Mouse (Mus musculus) intestine, embryonic 14.5 days (tissue): ENCODE results near the gene Myl6b. TPM values are rescaled to one million over a fixed set of nuclear protein-coding genes. Genes with fewer than 3 reads are reported as not detected.

Experiments
- ATAC-seq: fragments of 200-750 bp; cut with Nextera tagmentation; replicated peaks from 2 replicates; pipeline ENCODE4 v1.8.0; 2017; ENCODE audit warnings: low read depth, moderate number of reproducible peaks, moderate TSS enrichment, moderate library complexity; ENCODE audit not compliant: low FRiP score, low TSS enrichment
- DNase-seq: peaks from one replicate; pipeline ENCODE4 v3.0.0-alpha.2; 2018; ENCODE audit warnings: low spot score
- H3K27ac ChIP-seq: fragments of 300-500 bp; sonication (generic); 2 replicates; pipeline ENCODE4 v1.5.1; 2014; ENCODE audit warnings: low read depth, mild to moderate bottlenecking, control low read depth
- H3K27me3 ChIP-seq: fragments of 300-500 bp; sonication (generic); replicated peaks from 2 replicates; pipeline ENCODE4 v1.6.1; 2014; ENCODE audit warnings: low read length, control low read depth; ENCODE audit not compliant: control insufficient read depth, insufficient read depth
- H3K36me3 ChIP-seq: fragments of 300-500 bp; sonication (generic); 2 replicates; pipeline ENCODE4 v1.6.1; 2014; ENCODE audit warnings: low read length, control low read depth; ENCODE audit not compliant: control insufficient read depth, insufficient read depth
- H3K4me1 ChIP-seq: fragments of 300-500 bp; sonication (generic); replicated peaks from 2 replicates; pipeline ENCODE4 v1.6.1; 2014; ENCODE audit warnings: low read length, control low read depth, mixed read lengths; ENCODE audit not compliant: control insufficient read depth, insufficient read depth
- H3K4me2 ChIP-seq: fragments of 300-500 bp; sonication (generic); 2 replicates; pipeline ENCODE4 v1.6.1; 2014; ENCODE audit warnings: low read length
- H3K4me3 ChIP-seq: fragments of 300-500 bp; sonication (generic); 2 replicates; pipeline ENCODE4 v1.5.1; 2014; ENCODE audit warnings: low read depth, low read length, control low read depth, mixed read lengths
- H3K9ac ChIP-seq: fragments of 300-500 bp; sonication (generic); 2 replicates; pipeline ENCODE4 v1.6.1; 2014; ENCODE audit warnings: mild to moderate bottlenecking, low read length
- H3K9me3 ChIP-seq: fragments of 300-500 bp; sonication (generic); 2 replicates; pipeline ENCODE4 v1.6.1; 2016; ENCODE audit warnings: low read length, control low read depth; ENCODE audit not compliant: control insufficient read depth
- WGBS: fragments of 180-500 bp; shearing (Covaris S2); extraction: QIAGEN DNeasy Blood & Tissue Kit; methylation state at CpG from one replicate; pipeline ENCODE4 v1.1.7; 2014; 5-methylcytosine and 5-hydroxymethylcytosine counted together
- polyA plus RNA-seq: library from polyadenylated mRNA; unstranded; fragments of >200 nt; fragmentation: Nextera tagmentation; extraction: Ambion mirVana; gene quantifications from 2 replicates; pipeline ENCODE4 v1.2.1, GENCODE M21; 2014

The Myl6b gene
- 3.1 TPM in 2 replicates for polyA plus RNA-seq

- Histone ChIP-seq H3K9me3 (no peaks in the 10 kb centered on the region), H3K4me3 (peak within 1 kb of the TSS; percentile 58), H3K27ac (peak within 1 kb of the TSS; percentile 74), H3K27me3 (no peaks in the 10 kb centered on the region), H3K9ac (peak within 1 kb of the TSS; percentile 61), H3K36me3 (no peaks in the 10 kb centered on the region), H3K4me2 (peak within 1 kb of the TSS; percentile 70), H3K4me1 (peaks cover 20% of the 10 kb centered on the region)
- DNase-seq = peak; percentile 95
- WGBS = 1% methylated on average over 27 of the region's 27 CpGs
- peak; percentile 84 for ATAC-seq
These were observed at the start of gene Myl6b for GRCm38 (mm10) chr10:128498590-128498989. Gene Myl6b (minus strand): TSS chr10:128498685.

DNA sequence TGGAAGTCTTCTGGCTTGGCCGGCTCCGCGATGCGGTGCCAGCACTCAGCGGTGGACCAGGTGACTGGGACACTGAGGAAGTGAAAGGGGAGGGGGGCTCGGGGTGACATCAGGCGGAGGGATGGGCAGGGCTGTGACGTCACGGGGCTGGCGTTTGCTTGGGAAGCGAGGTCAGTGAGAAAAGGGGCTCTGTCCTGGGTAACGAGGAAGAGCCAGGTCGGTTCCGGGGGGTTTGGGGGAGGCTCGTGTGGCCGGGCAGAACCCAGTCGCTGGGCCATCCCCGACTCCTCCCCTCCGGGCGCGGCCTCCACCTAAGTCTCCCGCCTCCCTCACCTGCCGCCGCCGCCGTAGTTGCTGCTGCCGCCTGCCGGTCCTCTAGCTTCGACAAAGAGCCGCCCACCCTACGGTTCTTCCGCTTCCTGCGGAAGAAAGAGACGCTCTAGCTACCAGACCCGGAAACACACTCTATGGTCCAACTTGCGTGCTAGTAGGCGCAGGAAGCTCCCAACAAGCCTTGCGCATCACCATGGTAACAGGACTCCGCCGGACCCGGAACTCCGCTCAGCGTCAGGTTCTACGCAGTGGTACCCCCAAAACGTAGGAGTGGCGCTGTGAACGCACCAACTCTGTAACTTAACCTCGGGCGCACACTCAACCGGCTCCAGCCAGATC is 49.0 kb upstream of the Myl6b start, which contains the start of gene Zc3h10:
Zc3h10 (minus strand) TSS at position 414 of the 672 bp plus-strand sequence.
- Histone ChIP-seq H3K36me3 (peaks cover 33% of the 10 kb centered on the region), H3K9ac (peak within 1 kb of the TSS; percentile 95), H3K27ac (peak within 1 kb of the TSS; percentile 98), H3K4me1 (peaks cover 7% of the 10 kb centered on the region; the same call in 1 of the 2 replicates), H3K9me3 (no peaks in the 10 kb centered on the region), H3K4me2 (peak within 1 kb of the TSS; percentile 81), H3K27me3 (no peaks in the 10 kb centered on the region), H3K4me3 (peak within 1 kb of the TSS; percentile 70)
- under 1% methylated on average over 50 of the region's 50 CpGs for WGBS
- ATAC-seq (peak; percentile 87), DNase-seq (peak; percentile 96)

- Histone ChIP-seq H3K4me2 (peak overlapping the region; percentile 81), H3K9ac (peak overlapping the region; percentile 95), H3K4me3 (peak overlapping the region; percentile 70), H3K36me3 (peaks cover 37% of the 10 kb centered on the region), H3K27ac (peak overlapping the region; percentile 85), H3K4me1 (peaks cover 7% of the 10 kb centered on the region; the same call in 1 of the 2 replicates), H3K9me3 (no peaks in the 10 kb centered on the region), H3K27me3 (no peaks in the 10 kb centered on the region)
- ATAC-seq (no peak), DNase-seq (no peak)
- 22% methylated on average over 7 of the region's 7 CpGs for WGBS
These were observed 48.3 kb upstream of the Myl6b start for GRCm38 (mm10) chr10:128546787-128547186.

DNA sequence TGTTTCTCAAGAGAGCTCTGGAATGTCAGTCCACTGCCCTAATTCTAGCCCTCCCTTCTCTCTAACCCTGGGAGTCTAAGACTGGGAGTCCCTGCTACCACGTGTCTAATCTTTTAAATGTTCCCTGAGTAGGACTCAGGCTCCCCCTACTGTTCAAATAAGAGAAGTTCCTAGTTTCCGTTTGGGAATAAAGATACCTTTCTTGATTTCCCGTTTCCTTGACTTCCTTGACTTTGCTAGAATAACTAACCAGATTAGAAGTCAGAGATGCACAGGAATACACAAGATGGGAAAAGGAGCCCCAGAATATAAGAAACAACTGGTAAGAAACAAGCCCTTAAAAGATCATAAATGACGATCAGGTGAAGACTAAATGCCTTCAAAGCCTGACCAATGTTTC is 47.9 kb upstream of the Myl6b start:
- H3K4me2 ChIP-seq = peak overlapping the region; percentile 81
- ATAC-seq = no peak
- DNase-seq = no peak
- 14% methylated on average over 4 of the region's 4 CpGs for WGBS
- H3K27me3 ChIP-seq = no peaks in the 10 kb centered on the region
- H3K4me1 ChIP-seq = peaks cover 7% of the 10 kb centered on the region; the same call in 1 of the 2 replicates
- peak overlapping the region; percentile 95 for H3K9ac ChIP-seq
- peak overlapping the region; percentile 85 for H3K27ac ChIP-seq
- H3K36me3 ChIP-seq = peaks cover 37% of the 10 kb centered on the region
- no peaks in the 10 kb centered on the region for H3K9me3 ChIP-seq
- peak overlapping the region; percentile 70 for H3K4me3 ChIP-seq

GRCm38 (mm10) chr10:128545570-128545898 is 47.0 kb upstream of the Myl6b start:
- ATAC-seq (no peak), DNase-seq (no peak)
- H3K4me2 ChIP-seq = no peak overlapping the region
- H3K4me1 ChIP-seq = peaks cover 7% of the 10 kb centered on the region; the same call in 1 of the 2 replicates
- no peaks in the 10 kb centered on the region for H3K9me3 ChIP-seq
- no peaks in the 10 kb centered on the region for H3K27me3 ChIP-seq
- H3K36me3 ChIP-seq = peaks cover 37% of the 10 kb centered on the region
- WGBS = 85% methylated on average over 3 of the region's 3 CpGs
- H3K27ac ChIP-seq = no peak overlapping the region
- no peak overlapping the region for H3K4me3 ChIP-seq
- no peak overlapping the region for H3K9ac ChIP-seq

DNA sequence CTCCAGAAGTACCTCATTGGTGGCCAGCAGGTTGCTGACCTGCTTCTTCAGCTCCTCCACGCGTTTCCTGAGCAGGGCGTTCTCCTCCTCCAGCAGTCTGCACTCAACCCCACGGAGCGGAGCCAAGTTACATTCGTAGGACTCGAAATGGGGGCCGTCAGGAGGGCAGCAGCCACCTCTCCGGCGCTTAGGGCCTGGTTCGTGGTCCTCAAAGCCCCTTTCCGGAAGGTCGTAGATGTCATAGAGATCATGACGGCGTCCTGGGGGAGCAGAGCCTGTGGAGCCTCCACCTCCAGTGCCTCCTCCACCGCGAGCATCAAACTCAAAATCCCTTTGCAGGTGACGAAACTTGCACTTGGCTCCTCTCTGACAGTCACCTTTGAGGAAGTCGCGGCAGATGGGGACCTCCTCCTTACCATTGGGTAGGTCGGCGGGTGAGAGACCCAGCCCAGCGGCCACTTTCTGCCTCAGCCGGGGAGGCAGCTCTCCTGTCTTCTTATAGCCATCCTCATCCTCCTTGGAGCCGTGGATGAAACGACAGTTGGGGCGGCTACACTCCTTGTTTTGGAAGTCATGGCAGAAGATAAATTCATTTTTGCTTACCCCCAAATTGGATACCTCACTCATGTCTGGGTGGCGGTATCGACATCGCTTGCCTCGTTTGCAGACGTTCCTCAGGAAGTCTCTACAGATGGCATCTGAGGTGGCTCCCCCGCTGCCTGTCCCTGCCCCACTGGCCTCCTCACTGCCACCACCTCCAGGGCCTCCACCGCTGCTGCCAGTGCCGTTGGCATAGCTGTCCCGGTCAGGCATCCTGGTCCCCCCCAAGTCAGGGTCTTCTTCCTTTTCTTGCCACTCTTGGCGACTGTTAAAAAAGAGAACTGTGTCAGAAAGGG is 46.4 kb upstream of the Myl6b start:
- DNase-seq = no peak
- 94% methylated on average over 37 of the region's 37 CpGs for WGBS
- H3K4me2 ChIP-seq = no peak overlapping the region
- no peak overlapping the region for H3K9ac ChIP-seq
- ATAC-seq = no peak
- H3K27ac ChIP-seq = no peak overlapping the region
- no peaks in the 10 kb centered on the region for H3K27me3 ChIP-seq
- H3K36me3 ChIP-seq = peaks cover 37% of the 10 kb centered on the region
- H3K4me3 ChIP-seq = no peak overlapping the region
- H3K9me3 ChIP-seq = no peaks in the 10 kb centered on the region
- H3K4me1 ChIP-seq = peaks cover 7% of the 10 kb centered on the region; the same call in 1 of the 2 replicates

DNA sequence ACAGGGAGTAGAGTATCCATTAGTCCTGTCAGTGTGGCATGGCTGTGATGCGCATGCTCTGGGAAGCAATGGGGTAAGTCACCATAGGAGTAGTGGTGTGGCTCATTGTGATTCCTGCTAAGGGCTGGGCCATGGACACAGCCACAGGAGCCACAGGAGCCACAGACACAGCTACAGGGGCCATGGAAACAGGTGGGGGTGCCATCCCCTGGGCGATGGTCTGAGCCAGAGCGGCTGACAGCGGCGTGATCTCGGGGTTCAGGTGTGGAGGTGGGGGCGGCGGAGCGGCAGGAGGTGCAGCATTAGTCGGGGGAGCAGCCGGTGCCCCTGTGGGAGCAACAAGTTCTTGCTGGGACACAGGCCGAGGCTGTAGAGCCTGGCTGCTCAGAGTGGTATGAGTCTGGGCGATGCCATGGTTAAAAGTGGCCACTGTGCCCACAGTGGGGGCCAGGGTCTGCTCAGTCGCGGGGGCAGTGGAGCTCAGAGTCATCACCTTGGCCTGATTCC is 45.7 kb upstream of the Myl6b start:
- Histone ChIP-seq H3K9me3 (no peaks in the 10 kb centered on the region), H3K4me2 (no peak overlapping the region), H3K27ac (no peak overlapping the region), H3K4me3 (no peak overlapping the region), H3K4me1 (peaks cover 7% of the 10 kb centered on the region; the same call in 1 of the 2 replicates), H3K9ac (no peak overlapping the region), H3K36me3 (peaks cover 37% of the 10 kb centered on the region), H3K27me3 (no peaks in the 10 kb centered on the region)
- no peak for DNase-seq
- ATAC-seq = no peak
- 97% methylated on average over 15 of the region's 15 CpGs for WGBS

DNA sequence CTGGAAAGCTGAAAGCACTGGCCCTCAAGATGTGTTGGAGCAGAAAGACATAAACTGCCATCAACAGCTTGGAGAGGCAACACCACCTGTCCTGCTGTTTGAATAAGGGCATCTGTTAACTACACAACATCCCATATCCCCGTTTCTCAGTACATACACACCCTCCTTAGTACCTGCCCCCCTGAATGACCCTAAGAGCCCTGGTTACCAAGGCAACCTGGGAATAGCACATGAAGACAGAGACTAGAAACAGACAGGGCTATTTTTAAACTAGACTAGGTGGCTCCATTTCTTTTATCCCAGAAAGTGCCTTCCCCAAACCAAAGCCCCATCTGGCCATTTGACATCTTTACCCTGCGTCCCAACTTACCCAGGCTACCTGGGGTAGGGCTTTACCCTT is 44.6 kb upstream of the Myl6b start:
- H3K4me1 ChIP-seq = peaks cover 7% of the 10 kb centered on the region; the same call in 1 of the 2 replicates
- no peaks in the 10 kb centered on the region for H3K27me3 ChIP-seq
- DNase-seq (no peak), ATAC-seq (no peak)
- no peak overlapping the region for H3K9ac ChIP-seq
- H3K9me3 ChIP-seq = no peaks in the 10 kb centered on the region
- 51% methylated on average over 2 of the region's 2 CpGs for WGBS
- H3K4me2 ChIP-seq = no peak overlapping the region
- peaks cover 37% of the 10 kb centered on the region for H3K36me3 ChIP-seq
- no peak overlapping the region for H3K4me3 ChIP-seq
- no peak overlapping the region for H3K27ac ChIP-seq
